Mouse (Mus musculus) embryonic facial prominence, embryonic 10.5 days (tissue): ENCODE data around the gene Slc22a1. TPM values are rescaled to one million over a fixed set of nuclear protein-coding genes. Genes with fewer than 3 reads are reported as not detected.

Experiments used
- DNase-seq: peaks from one replicate; pipeline ENCODE4 v3.0.0-alpha.2; 2017; ENCODE audit warnings: low spot score
- H3K27ac ChIP-seq: fragments of 300-500 bp; sonication (generic); replicated peaks from 2 replicates; pipeline ENCODE4 v1.5.1; 2016; ENCODE audit warnings: mild to moderate bottlenecking
- H3K27me3 ChIP-seq: fragments of 300-500 bp; sonication (generic); replicated peaks from 2 replicates; pipeline ENCODE4 v1.6.1; 2016; ENCODE audit warnings: low read depth, mild to moderate bottlenecking; ENCODE audit not compliant: poor library complexity, severe bottlenecking
- H3K36me3 ChIP-seq: fragments of 300-500 bp; sonication (generic); replicated peaks from 2 replicates; pipeline ENCODE4 v1.6.1; 2016; ENCODE audit warnings: mild to moderate bottlenecking, moderate library complexity
- H3K4me1 ChIP-seq: fragments of 300-500 bp; sonication (generic); 2 replicates; pipeline ENCODE4 v1.6.1; 2016
- H3K4me3 ChIP-seq: fragments of 300-500 bp; sonication (generic); 2 replicates; pipeline ENCODE4 v1.5.1; 2016; ENCODE audit warnings: mild to moderate bottlenecking, moderate library complexity
- H3K9me3 ChIP-seq: fragments of 300-500 bp; sonication (generic); 2 replicates; pipeline ENCODE4 v1.6.1; 2016; ENCODE audit warnings: mild to moderate bottlenecking
- WGBS: fragments of 180-500 bp; shearing (Covaris S2); methylation state at CpG from one replicate; pipeline ENCODE4 v1.1.7; 2016; 5-methylcytosine and 5-hydroxymethylcytosine counted together
- polyA plus RNA-seq: library from polyadenylated mRNA; unstranded; fragments of >200 nt; fragmentation: Nextera tagmentation; extraction: Ambion mirVana; gene quantifications from 2 replicates; pipeline ENCODE4 v1.2.1, GENCODE M21; 2016

The Slc22a1 gene
- polyA plus RNA-seq, 1 experiment from 2014 or later, result not detected

- Histone ChIP-seq H3K36me3 (peaks cover 94% of the 10 kb centered on the region), H3K9me3 (no peaks in the 10 kb centered on the region), H3K27me3 (no peaks in the 10 kb centered on the region), H3K4me1 (no peaks in the 10 kb centered on the region), H3K4me3 (no peak overlapping the region), H3K27ac (no peak overlapping the region)
- 91% methylated on average over 13 of the region's 13 CpGs for WGBS
- DNase-seq, result no peak
Observed at GRCm38 (mm10) chr17:12710050-12710780, 34.6 kb upstream of the Slc22a1 start.

- H3K36me3 ChIP-seq, result peaks cover 94% of the 10 kb centered on the region
- DNase-seq, result no peak
- no peak overlapping the region for H3K27ac ChIP-seq
- H3K27me3 ChIP-seq, result no peaks in the 10 kb centered on the region
- no peaks in the 10 kb centered on the region for H3K4me1 ChIP-seq
- H3K9me3 ChIP-seq, result no peaks in the 10 kb centered on the region
- H3K4me3 ChIP-seq, result no peak overlapping the region
- 89% methylated on average over 3 of the region's 3 CpGs for WGBS
Observed at GRCm38 (mm10) chr17:12708398-12708797, 32.8 kb upstream of the Slc22a1 start.

GRCm38 (mm10) chr17:12706590-12707049 lies 31.0 kb upstream of the Slc22a1 start:
- Histone ChIP-seq H3K9me3 (no peaks in the 10 kb centered on the region), H3K27me3 (no peaks in the 10 kb centered on the region), H3K36me3 (peaks cover 95% of the 10 kb centered on the region), H3K4me3 (no peak overlapping the region), H3K27ac (no peak overlapping the region), H3K4me1 (no peaks in the 10 kb centered on the region)
- DNase-seq, result no peak
- 88% methylated on average over 10 of the region's 10 CpGs for WGBS

- no peak for DNase-seq
- Histone ChIP-seq H3K4me1 (no peaks in the 10 kb centered on the region), H3K36me3 (peaks cover 98% of the 10 kb centered on the region), H3K27ac (no peak overlapping the region), H3K27me3 (no peaks in the 10 kb centered on the region), H3K9me3 (no peaks in the 10 kb centered on the region), H3K4me3 (no peak overlapping the region)
- WGBS, result 94% methylated on average over 5 of the region's 5 CpGs
Observed at GRCm38 (mm10) chr17:12702901-12703300, 27.3 kb upstream of the Slc22a1 start.

GRCm38 (mm10) chr17:12700373-12700772 lies 24.7 kb upstream of the Slc22a1 start:
- Histone ChIP-seq H3K27me3 (no peaks in the 10 kb centered on the region), H3K9me3 (no peaks in the 10 kb centered on the region), H3K4me3 (no peak overlapping the region), H3K36me3 (peaks cover 99% of the 10 kb centered on the region), H3K4me1 (no peaks in the 10 kb centered on the region), H3K27ac (no peak overlapping the region)
- no peak for DNase-seq
- 94% methylated on average over 6 of the region's 6 CpGs for WGBS

GRCm38 (mm10) chr17:12691899-12692298 lies 16.3 kb upstream of the Slc22a1 start:
- 93% methylated on average over 7 of the region's 7 CpGs for WGBS
- H3K9me3 ChIP-seq, result no peaks in the 10 kb centered on the region

GRCm38 (mm10) chr17:12689537-12689936 lies 13.9 kb upstream of the Slc22a1 start:
- Histone ChIP-seq H3K27ac (no peak overlapping the region), H3K4me3 (no peak overlapping the region), H3K9me3 (no peaks in the 10 kb centered on the region), H3K36me3 (peaks cover 100% of the 10 kb centered on the region), H3K4me1 (no peaks in the 10 kb centered on the region), H3K27me3 (no peaks in the 10 kb centered on the region)
- peak; percentile 40 for DNase-seq
- 85% methylated on average over 3 of the region's 3 CpGs for WGBS

More at GRCm38 (mm10) chr17:12691899-12692298, 16.3 kb upstream of the Slc22a1 start:
- Histone ChIP-seq H3K36me3 (peaks cover 97% of the 10 kb centered on the region), H3K27ac (no peak overlapping the region), H3K27me3 (no peaks in the 10 kb centered on the region), H3K4me3 (no peak overlapping the region), H3K4me1 (no peaks in the 10 kb centered on the region)
- DNase-seq, result no peak

GRCm38 (mm10) chr17:12688427-12689110 lies 12.9 kb upstream of the Slc22a1 start:
- Histone ChIP-seq H3K36me3 (peaks cover 100% of the 10 kb centered on the region), H3K27me3 (no peaks in the 10 kb centered on the region), H3K27ac (no peak overlapping the region), H3K4me1 (no peaks in the 10 kb centered on the region), H3K4me3 (no peak overlapping the region), H3K9me3 (no peaks in the 10 kb centered on the region)
- DNase-seq, result no peak
- WGBS, result 94% methylated on average over 20 of the region's 20 CpGs

GRCm38 (mm10) chr17:12684928-12685624 lies 9.4 kb upstream of the Slc22a1 start:
- no peaks in the 10 kb centered on the region for H3K9me3 ChIP-seq
- peaks cover 96% of the 10 kb centered on the region for H3K36me3 ChIP-seq
- WGBS, result 85% methylated on average over 7 of the region's 7 CpGs
- no peak overlapping the region for H3K4me3 ChIP-seq
- no peaks in the 10 kb centered on the region for H3K4me1 ChIP-seq
- DNase-seq, result no peak
- H3K27ac ChIP-seq, result no peak overlapping the region
- H3K27me3 ChIP-seq, result no peaks in the 10 kb centered on the region

GRCm38 (mm10) chr17:12684412-12684811 lies 8.8 kb upstream of the Slc22a1 start:
- H3K9me3 ChIP-seq, result no peaks in the 10 kb centered on the region
- H3K4me1 ChIP-seq, result no peaks in the 10 kb centered on the region
- peaks cover 96% of the 10 kb centered on the region for H3K36me3 ChIP-seq
- DNase-seq, result no peak
- 84% methylated on average over 4 of the region's 4 CpGs for WGBS
- H3K27me3 ChIP-seq, result no peaks in the 10 kb centered on the region
- no peak overlapping the region for H3K27ac ChIP-seq
- H3K4me3 ChIP-seq, result no peak overlapping the region

- Histone ChIP-seq H3K9me3 (no peaks in the 10 kb centered on the region), H3K27me3 (no peaks in the 10 kb centered on the region), H3K4me3 (no peak overlapping the region), H3K27ac (no peak overlapping the region), H3K4me1 (no peaks in the 10 kb centered on the region), H3K36me3 (peaks cover 88% of the 10 kb centered on the region)
- 94% methylated on average over 13 of the region's 13 CpGs for WGBS
- DNase-seq, result no peak
Observed at GRCm38 (mm10) chr17:12683582-12683981, 8.0 kb upstream of the Slc22a1 start.

GRCm38 (mm10) chr17:12678261-12678660 lies 2.6 kb upstream of the Slc22a1 start:
- Histone ChIP-seq H3K9me3 (no peaks in the 10 kb centered on the region), H3K4me1 (no peaks in the 10 kb centered on the region), H3K4me3 (no peak overlapping the region), H3K27me3 (no peaks in the 10 kb centered on the region), H3K36me3 (peaks cover 34% of the 10 kb centered on the region), H3K27ac (no peak overlapping the region)
- no peak for DNase-seq
